Mouse (Mus musculus) thymus, postnatal 0 days (tissue): ENCODE results near the gene Dhh. TPM values are rescaled to one million over a fixed set of nuclear protein-coding genes. Genes with fewer than 3 reads are reported as not detected.
A peak's percentile ranks its signal among the peaks of the same experiment; 100 is the strongest.
"Not testable (repeated sequence)": the region's sequence is repeated elsewhere in the genome, so short reads cannot be mapped to it uniquely, and the experiment has no call there.

ENCODE experiments used
- DNase-seq: peaks from one replicate; pipeline ENCODE4 v3.0.0-alpha.2; 2015; ENCODE audit warnings: low spot score
- polyA plus RNA-seq: library from polyadenylated mRNA; unstranded; fragments of >200 nt; fragmentation: Nextera tagmentation; extraction: Ambion mirVana; gene quantifications from 2 replicates; pipeline ENCODE4 v1.2.1, GENCODE M21; 2015

The Dhh gene
- polyA plus RNA-seq = 0.78 and 0.85 TPM in 2 replicates

- DNase-seq = no peak
These were observed at the start of gene Dhh for GRCm38 (mm10) chr15:98897928-98898800. TSS of gene Dhh (minus strand) at chr15:98898540.

GRCm38 (mm10) chr15:98947884-98948283 is 49.5 kb upstream of the Dhh start:
- DNase-seq = no peak

GRCm38 (mm10) chr15:98943133-98943532 is 44.8 kb upstream of the Dhh start:
- DNase-seq = no peak

GRCm38 (mm10) chr15:98942081-98942480 is 43.7 kb upstream of the Dhh start:
- no peak for DNase-seq

- DNase-seq = no peak
These were observed 43.2 kb upstream of the Dhh start for GRCm38 (mm10) chr15:98941539-98941938.

- no peak for DNase-seq
These were observed 42.5 kb upstream of the Dhh start for GRCm38 (mm10) chr15:98940816-98941215.

GRCm38 (mm10) chr15:98934217-98934839 is 36.0 kb upstream of the Dhh start, which contains the start of gene Tuba1b:
TSS of gene Tuba1b (minus strand) at chr15:98934565.
- DNase-seq = peak; percentile 88

GRCm38 (mm10) chr15:98933833-98934216 is 35.5 kb upstream of the Dhh start:
- peak; percentile 95 for DNase-seq

- not testable (repeated sequence) for DNase-seq
These were observed 34.8 kb upstream of the Dhh start for GRCm38 (mm10) chr15:98933004-98933671.

GRCm38 (mm10) chr15:98930998-98931397 is 32.7 kb upstream of the Dhh start:
- DNase-seq = no peak

- no peak for DNase-seq
These were observed 31.8 kb upstream of the Dhh start for GRCm38 (mm10) chr15:98930017-98930734.

- DNase-seq = peak; percentile 24
These were observed 30.4 kb upstream of the Dhh start for GRCm38 (mm10) chr15:98928598-98929240.

GRCm38 (mm10) chr15:98927566-98927965 is 29.2 kb upstream of the Dhh start:
- DNase-seq = no peak

- no peak for DNase-seq
These were observed 26.3 kb upstream of the Dhh start for GRCm38 (mm10) chr15:98924682-98925081.

- DNase-seq = no peak
These were observed 24.7 kb upstream of the Dhh start for GRCm38 (mm10) chr15:98923031-98923537.

GRCm38 (mm10) chr15:98922581-98922980 is 24.2 kb upstream of the Dhh start:
- DNase-seq = no peak

GRCm38 (mm10) chr15:98921510-98921909 is 23.2 kb upstream of the Dhh start:
- no peak for DNase-seq

- not testable (repeated sequence) for DNase-seq
These were observed 20.2 kb upstream of the Dhh start for GRCm38 (mm10) chr15:98918499-98918895.

- peak; percentile 100 for DNase-seq
These were observed 19.5 kb upstream of the Dhh start, which contains the start of gene Lmbr1l for GRCm38 (mm10) chr15:98917538-98918498. TSS of gene Lmbr1l (minus strand) at chr15:98918231.
